13 mouse cellular contexts compared by ENCODE assay signal in the genomic region with DNA sequence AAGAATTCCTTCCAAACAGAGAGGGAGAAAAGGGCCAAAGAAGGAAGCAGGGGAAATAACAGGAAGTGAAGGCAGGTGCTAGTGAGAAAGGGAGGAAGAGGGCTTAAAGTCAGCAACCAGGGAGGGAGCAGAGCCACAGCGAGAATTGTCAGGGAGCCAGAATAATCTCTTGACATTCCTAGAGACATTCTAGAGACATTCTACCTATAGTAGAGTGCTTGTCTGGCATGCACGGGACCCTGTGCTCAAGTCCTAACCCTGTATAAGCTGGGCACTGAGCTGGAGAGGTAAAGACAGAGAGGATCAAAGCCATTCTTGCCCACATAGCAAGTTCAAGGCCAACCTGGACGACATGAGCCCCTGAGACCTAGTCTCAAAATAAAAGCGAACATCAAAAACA.
"Had no signal": no experiment of that assay in that cellular context is flagged by ENCODE, and none has a peak within 500 bp of the region (broad histone marks: within the 10 kb centered on the region; RNA-seq: fewer than 3 reads in every experiment).

No protein-coding gene starts in this region.

- H3K9me3 ChIP-seq: kidney, embryonic 15.5 days; limb, embryonic 10.5 days; liver, embryonic 15.5 days; midbrain, embryonic 10.5 days; neural tube, embryonic 15.5 days had no signal

- H3K36me3 ChIP-seq: kidney, embryonic 15.5 days; limb, embryonic 10.5 days; liver, embryonic 15.5 days; midbrain, embryonic 10.5 days; neural tube, embryonic 15.5 days had no signal

- H3K9ac ChIP-seq: kidney, embryonic 15.5 days; liver, embryonic 15.5 days; neural tube, embryonic 15.5 days had no signal

- H3K27me3 ChIP-seq: kidney, embryonic 15.5 days; liver, embryonic 15.5 days; neural tube, embryonic 15.5 days had no signal

- DNase-seq: kidney, adult 2 months; midbrain, embryonic 14.5 days; right cerebral cortex, adult 18-20 months; right cerebral cortex, postnatal 25 days; thymus, postnatal 4 days had no signal

- H3K4me3 ChIP-seq: kidney, embryonic 15.5 days; left cerebral cortex, adult 2 months; limb, embryonic 10.5 days; liver, embryonic 15.5 days; midbrain, embryonic 10.5 days; myocyte; neural tube, embryonic 15.5 days had no signal

- H3K27ac ChIP-seq: kidney, embryonic 15.5 days; left cerebral cortex, adult 2 months; limb, embryonic 10.5 days; liver, embryonic 15.5 days; midbrain, embryonic 10.5 days; neural tube, embryonic 15.5 days had no signal

- H3K4me2 ChIP-seq: kidney, embryonic 15.5 days; liver, embryonic 11.5 days; liver, embryonic 15.5 days; neural tube, embryonic 15.5 days had no signal

- H3K4me1 ChIP-seq: kidney, embryonic 15.5 days; liver, embryonic 15.5 days; midbrain, embryonic 10.5 days; neural tube, embryonic 15.5 days had no signal
